8 mouse cellular contexts compared by ENCODE assay signal in genomic region chr2:127453764-127454163, GRCm38 (mm10). TPM values are rescaled to one million over a fixed set of nuclear protein-coding genes. Genes with fewer than 3 reads are reported as not detected.
DNase-seq lines count a peak whose midpoint lies in the region; ATAC-seq and TF ChIP-seq lines count a peak whose summit lies in the region.

No protein-coding gene starts in this region.

- H3K27ac ChIP-seq in midbrain, embryonic 11.5 days (ENCODE audit: low read depth, low read length), result no peak overlapping the region
- no peak overlapping the region for H3K27ac ChIP-seq in midbrain, embryonic 16.5 days (ENCODE audit: low read length)
- no peak overlapping the region for H3K27ac ChIP-seq in bone marrow, adult 2 months (ENCODE audit: control insufficient read depth, insufficient read depth, low read depth, low read length, poor library complexity)
- no peak overlapping the region for H3K27ac ChIP-seq in embryonic facial prominence, embryonic 14.5 days (replicated peaks; ENCODE audit: low read depth, low read length)
- no peak overlapping the region for H3K27ac ChIP-seq in limb, embryonic 10.5 days
- H3K27ac ChIP-seq in olfactory bulb, adult 2 months (ENCODE audit: insufficient read depth, low read depth, low read length), result no peak overlapping the region

- no peaks in the 10 kb centered on the region for H3K36me3 ChIP-seq in midbrain, embryonic 11.5 days (ENCODE audit: control insufficient read depth, insufficient read depth, low read length)
- no peaks in the 10 kb centered on the region; the same call in 1 of the 2 replicates for H3K36me3 ChIP-seq in midbrain, embryonic 16.5 days (ENCODE audit: control insufficient read depth, insufficient read depth, low read length)
- H3K36me3 ChIP-seq in embryonic facial prominence, embryonic 14.5 days (ENCODE audit: control insufficient read depth, insufficient read depth, low read length), result no peaks in the 10 kb centered on the region
- no peaks in the 10 kb centered on the region for H3K36me3 ChIP-seq in limb, embryonic 10.5 days

- TF ChIP-seq CTCF in bone marrow, adult 2 months (IDR thresholded peaks at IDR 0.05; ENCODE audit: control insufficient read depth, insufficient read depth, low read length), result peak; percentile 84
- peak; percentile 28; the same call in 1 of the 2 replicates for TF ChIP-seq CTCF in olfactory bulb, adult 2 months (IDR thresholded peaks at IDR 0.05; ENCODE audit: insufficient read depth, low read depth, low read length)

- H3K4me2 ChIP-seq in midbrain, embryonic 11.5 days, result no peak overlapping the region
- no peak overlapping the region for H3K4me2 ChIP-seq in midbrain, embryonic 16.5 days (ENCODE audit: low read length)
- H3K4me2 ChIP-seq in embryonic facial prominence, embryonic 14.5 days (ENCODE audit: low read depth, low read length), result no peak overlapping the region

- H3K9ac ChIP-seq in midbrain, embryonic 11.5 days (ENCODE audit: low read length), result no peak overlapping the region
- no peak overlapping the region for H3K9ac ChIP-seq in midbrain, embryonic 16.5 days (ENCODE audit: low read depth, low read length)
- no peak overlapping the region for H3K9ac ChIP-seq in embryonic facial prominence, embryonic 14.5 days (ENCODE audit: low read depth, low read length)

- TF ChIP-seq POLR2A in bone marrow, adult 2 months (IDR thresholded peaks at IDR 0.05; ENCODE audit: borderline replicate concordance, control insufficient read depth, low read depth, low read length), result no peak
- TF ChIP-seq POLR2A in olfactory bulb, adult 2 months (IDR thresholded peaks at IDR 0.05; ENCODE audit: insufficient read depth, low read depth, low read length), result no peak

- H3K9me3 ChIP-seq in midbrain, embryonic 11.5 days (ENCODE audit: control insufficient read depth, low read length), result no peaks in the 10 kb centered on the region
- H3K9me3 ChIP-seq in midbrain, embryonic 16.5 days (replicated peaks; ENCODE audit: control insufficient read depth, low read length, poor library complexity, severe bottlenecking), result no peaks in the 10 kb centered on the region
- H3K9me3 ChIP-seq in embryonic facial prominence, embryonic 14.5 days (ENCODE audit: control insufficient read depth, low read length), result no peaks in the 10 kb centered on the region
- H3K9me3 ChIP-seq in limb, embryonic 10.5 days (replicated peaks), result no peaks in the 10 kb centered on the region

- 3% methylated on average over 5 of the region's 5 CpGs for WGBS in midbrain, embryonic 11.5 days
- 8% methylated on average over 5 of the region's 5 CpGs for WGBS in midbrain, embryonic 16.5 days
- 3% methylated on average over 5 of the region's 5 CpGs for WGBS in bone marrow, adult 2 months
- 5% methylated on average over 5 of the region's 5 CpGs for WGBS in embryonic facial prominence, embryonic 14.5 days
- WGBS in limb, embryonic 10.5 days, result 5% methylated on average over 5 of the region's 5 CpGs
- WGBS in olfactory bulb, adult 2 months, result 4% methylated on average over 5 of the region's 5 CpGs

- no peaks in the 10 kb centered on the region for H3K4me1 ChIP-seq in midbrain, embryonic 11.5 days (ENCODE audit: control insufficient read depth, insufficient read depth, low read length)
- no peaks in the 10 kb centered on the region for H3K4me1 ChIP-seq in midbrain, embryonic 16.5 days (ENCODE audit: control insufficient read depth, insufficient read depth, low read length)
- no peaks in the 10 kb centered on the region for H3K4me1 ChIP-seq in bone marrow, adult 2 months (ENCODE audit: control insufficient read depth, insufficient read depth, low read length)
- H3K4me1 ChIP-seq in embryonic facial prominence, embryonic 14.5 days (ENCODE audit: control insufficient read depth, insufficient read depth, low read length), result no peaks in the 10 kb centered on the region
- H3K4me1 ChIP-seq in limb, embryonic 10.5 days, result peaks cover 8% of the 10 kb centered on the region
- no peaks in the 10 kb centered on the region for H3K4me1 ChIP-seq in olfactory bulb, adult 2 months (ENCODE audit: control insufficient read depth, insufficient read depth, low read length)

- 0 out of 2 replicates have a peak, but pooled peaks have one; percentile 44 for ATAC-seq in midbrain, embryonic 11.5 days (ENCODE audit: low FRiP score)
- ATAC-seq in midbrain, embryonic 16.5 days, result no peak
- no peak for ATAC-seq in embryonic facial prominence, embryonic 14.5 days (ENCODE audit: low read depth)

- DNase-seq in midbrain, embryonic 11.5 days (ENCODE audit: low spot score, missing footprints), result peak; percentile 96
- peak; percentile 63 for DNase-seq in embryonic facial prominence, embryonic 14.5 days (ENCODE audit: low spot score)
- peak; percentile 37 for DNase-seq in hindlimb bud, embryonic 11.5 days (ENCODE audit: extremely low spot score, low read depth, low spot score)
- peak; percentile 82 for DNase-seq in limb, embryonic 10.5 days (ENCODE audit: low spot score)
- DNase-seq in thymus, postnatal 14 days, result peak; percentile 63

- H3K27me3 ChIP-seq in midbrain, embryonic 11.5 days (ENCODE audit: control insufficient read depth, insufficient read depth, low read length), result no peaks in the 10 kb centered on the region
- H3K27me3 ChIP-seq in midbrain, embryonic 16.5 days (ENCODE audit: control insufficient read depth, insufficient read depth, low read depth, low read length), result no peaks in the 10 kb centered on the region
- H3K27me3 ChIP-seq in embryonic facial prominence, embryonic 14.5 days (replicated peaks; ENCODE audit: control insufficient read depth, insufficient read depth, low read length), result no peaks in the 10 kb centered on the region
- peaks cover 38% of the 10 kb centered on the region for H3K27me3 ChIP-seq in limb, embryonic 10.5 days (ENCODE audit: low read depth, poor library complexity, severe bottlenecking)

- no peak overlapping the region for H3K4me3 ChIP-seq in midbrain, embryonic 11.5 days (ENCODE audit: low read depth, low read length)
- no peak overlapping the region for H3K4me3 ChIP-seq in midbrain, embryonic 16.5 days (ENCODE audit: low read depth, low read length)
- H3K4me3 ChIP-seq in bone marrow, adult 2 months (replicated peaks; ENCODE audit: control insufficient read depth, low read depth, low read length), result no peak overlapping the region
- no peak overlapping the region for H3K4me3 ChIP-seq in embryonic facial prominence, embryonic 14.5 days (ENCODE audit: low read depth, low read length)
- H3K4me3 ChIP-seq in limb, embryonic 10.5 days, result no peak overlapping the region
- no peak overlapping the region for H3K4me3 ChIP-seq in olfactory bulb, adult 2 months (ENCODE audit: insufficient read depth, low read depth, low read length)

RNA-seq across cellular contexts. Expression of gene Fahd2a, which starts 9.4 kb away (rescaled TPM):
- 26.6 and 28.9 TPM in 2 replicates for polyA plus RNA-seq in midbrain, embryonic 11.5 days (2014; fragmentation: Nextera tagmentation; extraction: Ambion mirVana)
- polyA plus RNA-seq in midbrain, embryonic 16.5 days (2015; fragmentation: Nextera tagmentation; extraction: Ambion mirVana), result 32.2 and 37.3 TPM in 2 replicates
- polyA plus RNA-seq in bone marrow, adult 2 months (2011; ENCODE audit: insufficient read depth, insufficient read length, low replicate concordance, missing spikeins), result 9.5 and 14.6 TPM in 2 replicates
- 16.6 and 19.3 TPM in 2 replicates for polyA plus RNA-seq in embryonic facial prominence, embryonic 14.5 days (2014; fragmentation: Nextera tagmentation; extraction: Ambion mirVana)
- 15.6 and 21.1 TPM in 2 replicates for polyA plus RNA-seq in limb, embryonic 10.5 days (2016; fragmentation: Nextera tagmentation; extraction: Ambion mirVana)
- not detected in 2 replicates for polyA plus RNA-seq in olfactory bulb, adult 2 months (2012; ENCODE audit: insufficient read depth, insufficient read length, low replicate concordance, missing spikeins)

RNA-seq across cellular contexts. Expression of gene Gpat2, which starts 28.8 kb away (rescaled TPM):
- polyA plus RNA-seq in midbrain, embryonic 11.5 days (2014; fragmentation: Nextera tagmentation; extraction: Ambion mirVana), result 0.16 and 0.37 TPM in 2 replicates
- polyA plus RNA-seq in midbrain, embryonic 16.5 days (2015; fragmentation: Nextera tagmentation; extraction: Ambion mirVana), result 0.12 and 0.23 TPM in 2 replicates
- polyA plus RNA-seq in bone marrow, adult 2 months (2011; ENCODE audit: insufficient read depth, insufficient read length, low replicate concordance, missing spikeins), result not detected in 2 replicates
- polyA plus RNA-seq in embryonic facial prominence, embryonic 14.5 days (2014; fragmentation: Nextera tagmentation; extraction: Ambion mirVana), result 0.26 and 0.39 TPM in 2 replicates
- 0.10 TPM in 2 replicates for polyA plus RNA-seq in limb, embryonic 10.5 days (2016; fragmentation: Nextera tagmentation; extraction: Ambion mirVana)
- not detected in 2 replicates for polyA plus RNA-seq in olfactory bulb, adult 2 months (2012; ENCODE audit: insufficient read depth, insufficient read length, low replicate concordance, missing spikeins)

Comparison
In these comparisons a context has a peak if more than half of its experiments do, and no peak if none do; other contexts are left out.
1. DNase-seq: peak in every context shown above with its lines; median percentile 96 in midbrain, embryonic 11.5 days; 82 in limb, embryonic 10.5 days; 63 in embryonic facial prominence, embryonic 14.5 days; 63 in thymus, postnatal 14 days; 37 in hindlimb bud, embryonic 11.5 days.
2. RNA of gene Fahd2a, which starts 9.4 kb away (polyA plus RNA-seq): 32.2 to 37.3 TPM in midbrain, embryonic 16.5 days, 26.6 to 28.9 TPM in midbrain, embryonic 11.5 days, 15.6 to 21.1 TPM in limb, embryonic 10.5 days, 16.6 to 19.3 TPM in embryonic facial prominence, embryonic 14.5 days and 9.5 to 14.6 TPM in bone marrow, adult 2 months; not detected in olfactory bulb, adult 2 months; every median in the first group is over 10 times any median in the second.